Mouse (Mus musculus) MEL (cell line): ENCODE results near the gene Zp3. TPM values are rescaled to one million over a fixed set of nuclear protein-coding genes. Genes with fewer than 3 reads are reported as not detected.
A peak's percentile ranks its signal among the peaks of the same experiment; 100 is the strongest.

Experiments
- DNase-seq: peaks from one replicate; pipeline ENCODE4 v3.0.0; 2011; ENCODE audit warnings: low read depth, low spot score
- H3K27ac ChIP-seq: 2 replicates; pipeline ENCODE4 v1.5.1; 2012; ENCODE audit warnings: low read depth, mild to moderate bottlenecking, control low read depth, low read length, moderate library complexity; ENCODE audit not compliant: control insufficient read depth
- H3K27me3 ChIP-seq, 2 experiments: fragments of 150-350 bp in 1 of 2; sonication (generic) in 1 of 2; 2 replicates each; pipeline ENCODE4 v1.6.1; 2012; ENCODE audit warnings: low read length in 2 of 2, mild to moderate bottlenecking in 2 of 2, improper control_type of control experiment in 1 of 2, moderate library complexity in 1 of 2; ENCODE audit not compliant: insufficient read depth in 2 of 2, control insufficient read depth in 1 of 2
- H3K36me3 ChIP-seq, 2 experiments: 2 replicates each; pipeline ENCODE4 v1.6.1; 2012 to 2014; ENCODE audit warnings: low read length in 2 of 2, improper control_type of control experiment in 1 of 2, inconsistent platforms in 1 of 2, mild to moderate bottlenecking in 1 of 2; ENCODE audit not compliant: insufficient read depth in 2 of 2, control insufficient read depth in 1 of 2
- H3K4me1 ChIP-seq, 2 experiments: fragments of 150-350 bp in 1 of 2; sonication (generic) in 1 of 2; 2 replicates each; pipeline ENCODE4 v1.6.1; 2012; ENCODE audit warnings: low read length in 2 of 2, improper control_type of control experiment in 1 of 2, mild to moderate bottlenecking in 1 of 2; ENCODE audit not compliant: insufficient read depth in 2 of 2, control insufficient read depth in 1 of 2
- H3K4me3 ChIP-seq, 2 experiments: fragments of 150-350 bp in 1 of 2; sonication (generic) in 1 of 2; 2 replicates each; pipeline ENCODE4 v1.5.1; 2012; ENCODE audit warnings: low read depth in 2 of 2, low read length in 2 of 2, mild to moderate bottlenecking in 2 of 2, moderate library complexity in 2 of 2, control low read depth in 1 of 2, improper control_type of control experiment in 1 of 2; ENCODE audit not compliant: control insufficient read depth in 1 of 2, insufficient read depth in 1 of 2
- H3K79me2 ChIP-seq: 2 replicates; pipeline ENCODE4 v1.6.1; 2012; ENCODE audit warnings: mild to moderate bottlenecking, low read length, moderate library complexity; ENCODE audit not compliant: control insufficient read depth, poor library complexity, insufficient read depth
- H3K9ac ChIP-seq: 2 replicates; pipeline ENCODE4 v1.6.1; 2012; ENCODE audit warnings: low read depth, mild to moderate bottlenecking, control low read depth, low read length, moderate library complexity; ENCODE audit not compliant: control insufficient read depth, poor library complexity, severe bottlenecking
- H3K9me3 ChIP-seq: fragments of 150-350 bp; sonication (generic); replicated peaks from 2 replicates; pipeline ENCODE4 v1.6.1; 2012; ENCODE audit warnings: mild to moderate bottlenecking, low read length, improper control_type of control experiment, moderate library complexity; ENCODE audit not compliant: insufficient read depth
- BHLHE40 ChIP-seq: IDR thresholded peaks from 2 replicates; pipeline ENCODE4 v1.6.1; 2012; ENCODE audit warnings: low read depth, mild to moderate bottlenecking, inconsistent platforms, low read length, improper control_type of control experiment, borderline replicate concordance
- CHD1 ChIP-seq: IDR thresholded peaks from 2 replicates; pipeline ENCODE4 v1.6.1; 2012; ENCODE audit warnings: low read depth, mild to moderate bottlenecking, inconsistent platforms, low read length, improper control_type of control experiment
- CHD2 ChIP-seq: IDR thresholded peaks from 2 replicates; pipeline ENCODE4 v1.6.1; 2011; ENCODE audit warnings: low read length, improper control_type of control experiment
- CTCF ChIP-seq, 3 experiments: IDR thresholded peaks in 2 of 3; conservative IDR thresholded peaks in 1 of 3; 2 replicates each; pipeline ENCODE4 v1.5.1; 2011 to 2012; ENCODE audit warnings: low read length in 3 of 3, low read depth in 2 of 3, mild to moderate bottlenecking in 2 of 3, improper control_type of control experiment in 1 of 3, inconsistent platforms in 1 of 3, mixed read lengths in 1 of 3, moderate library complexity in 1 of 3; ENCODE audit not compliant: control insufficient read depth in 1 of 3, insufficient read depth in 1 of 3, poor library complexity in 1 of 3, severe bottlenecking in 1 of 3
- ELF1 ChIP-seq: IDR thresholded peaks from 2 replicates; pipeline ENCODE4 v1.6.1; 2014; ENCODE audit warnings: low read depth, mild to moderate bottlenecking, inconsistent platforms, low read length, improper control_type of control experiment, moderate library complexity
- EP300 ChIP-seq, 2 experiments: IDR thresholded peaks; 2 replicates each; pipeline ENCODE4 v1.6.1; 2011; ENCODE audit warnings: improper control_type of control experiment in 2 of 2, low read length in 2 of 2, low read depth in 1 of 2, mild to moderate bottlenecking in 1 of 2
- GATA1 ChIP-seq: IDR thresholded peaks from 2 replicates; pipeline ENCODE4 v1.6.1; 2011; ENCODE audit warnings: low read depth, low read length, improper control_type of control experiment
- HCFC1 ChIP-seq: IDR thresholded peaks from 2 replicates; pipeline ENCODE4 v1.6.1; 2012; ENCODE audit warnings: low read depth, mild to moderate bottlenecking, inconsistent platforms, low read length, improper control_type of control experiment, moderate library complexity
- KAT2A ChIP-seq: conservative IDR thresholded peaks from 2 replicates; pipeline ENCODE4 v1.6.1; 2012; ENCODE audit warnings: low read depth, low read length, improper control_type of control experiment, inconsistent platforms
- MAX ChIP-seq: IDR thresholded peaks from 2 replicates; pipeline ENCODE4 v1.6.1; 2011; ENCODE audit warnings: low read length, improper control_type of control experiment
- MAZ ChIP-seq: IDR thresholded peaks from 2 replicates; pipeline ENCODE4 v1.6.1; 2012; ENCODE audit warnings: low read depth, mild to moderate bottlenecking, inconsistent platforms, low read length, improper control_type of control experiment
- MEF2A ChIP-seq: IDR thresholded peaks from 2 replicates; pipeline ENCODE4 v1.6.1; 2014; ENCODE audit warnings: low read depth, mild to moderate bottlenecking, inconsistent platforms, low read length, improper control_type of control experiment; ENCODE audit not compliant: poor library complexity, insufficient replicate concordance, severe bottlenecking; ENCODE audit errors: extremely low read depth
- MYC ChIP-seq: IDR thresholded peaks from 2 replicates; pipeline ENCODE4 v1.6.1; 2011; ENCODE audit warnings: low read depth, mild to moderate bottlenecking, low read length, improper control_type of control experiment, moderate library complexity
- NRF1 ChIP-seq: IDR thresholded peaks from 2 replicates; pipeline ENCODE4 v1.6.1; 2014; ENCODE audit warnings: low read depth, mild to moderate bottlenecking, inconsistent platforms, low read length, improper control_type of control experiment, moderate library complexity; ENCODE audit not compliant: poor library complexity, insufficient read depth, severe bottlenecking
- POLR2A ChIP-seq, 2 experiments: IDR thresholded peaks; 2 replicates each; pipeline ENCODE4 v1.6.1; 2011 to 2012; ENCODE audit warnings: low read length in 2 of 2, mild to moderate bottlenecking in 2 of 2, control low read depth in 1 of 2, improper control_type of control experiment in 1 of 2, low read depth in 1 of 2, moderate library complexity in 1 of 2; ENCODE audit not compliant: control insufficient read depth in 1 of 2, insufficient read depth in 1 of 2, poor library complexity in 1 of 2
- POLR2AphosphoS2 ChIP-seq: IDR thresholded peaks from 2 replicates; pipeline ENCODE4 v1.6.1; 2011; ENCODE audit warnings: low read length, improper control_type of control experiment
- RAD21 ChIP-seq: IDR thresholded peaks from 2 replicates; pipeline ENCODE4 v1.6.1; 2011; ENCODE audit warnings: mild to moderate bottlenecking, low read depth, low read length, improper control_type of control experiment
- SIN3A ChIP-seq: IDR thresholded peaks from 2 replicates; pipeline ENCODE4 v1.6.1; 2012; ENCODE audit warnings: low read length, improper control_type of control experiment, inconsistent platforms
- SMC3 ChIP-seq: IDR thresholded peaks from 2 replicates; pipeline ENCODE4 v1.6.1; 2011; ENCODE audit warnings: low read depth, low read length, improper control_type of control experiment
- TAL1 ChIP-seq: IDR thresholded peaks from 2 replicates; pipeline ENCODE4 v1.6.1; 2012; ENCODE audit warnings: mild to moderate bottlenecking, inconsistent platforms, low read length, moderate library complexity, mixed read lengths
- TBP ChIP-seq: IDR thresholded peaks from 2 replicates; pipeline ENCODE4 v1.8.0; 2011; ENCODE audit warnings: low read depth, low read length, improper control_type of control experiment
- USF1 ChIP-seq: IDR thresholded peaks from 2 replicates; pipeline ENCODE4 v1.6.1; 2014; ENCODE audit warnings: low read depth, mild to moderate bottlenecking, inconsistent platforms, low read length, improper control_type of control experiment, moderate library complexity
- ZMIZ1 ChIP-seq: IDR thresholded peaks from 2 replicates; pipeline ENCODE4 v1.6.1; 2012; ENCODE audit warnings: low read depth, mild to moderate bottlenecking, inconsistent platforms, low read length, improper control_type of control experiment, moderate library complexity
- ZNF384 ChIP-seq: IDR thresholded peaks from 2 replicates; pipeline ENCODE4 v1.6.1; 2012; ENCODE audit warnings: low read depth, mild to moderate bottlenecking, inconsistent platforms, low read length, improper control_type of control experiment
- polyA plus RNA-seq, 2 experiments: library from polyadenylated mRNA; stranded (reverse) in 1 of 2; unstranded in 1 of 2; fragments of >175 nt in 1 of 2; fragments of >200 nt in 1 of 2; gene quantifications; 2 replicates each; pipeline versions ENCODE4 v1.2.1 to v1.2.4; 2012; ENCODE audit warnings: low replicate concordance in 2 of 2, low read depth in 1 of 2; ENCODE audit not compliant: insufficient read length in 2 of 2, insufficient read depth in 1 of 2, missing spikeins in 1 of 2
- total RNA-seq: library from RNA; depleted of rRNA; stranded (reverse); fragments of 300-350 nt; gene quantifications from 2 replicates; pipeline ENCODE4 v1.2.3, GENCODE M21; 2012

Zp3 gene
- total and polyA plus RNA-seq, 3 experiments = not detected

DNA sequence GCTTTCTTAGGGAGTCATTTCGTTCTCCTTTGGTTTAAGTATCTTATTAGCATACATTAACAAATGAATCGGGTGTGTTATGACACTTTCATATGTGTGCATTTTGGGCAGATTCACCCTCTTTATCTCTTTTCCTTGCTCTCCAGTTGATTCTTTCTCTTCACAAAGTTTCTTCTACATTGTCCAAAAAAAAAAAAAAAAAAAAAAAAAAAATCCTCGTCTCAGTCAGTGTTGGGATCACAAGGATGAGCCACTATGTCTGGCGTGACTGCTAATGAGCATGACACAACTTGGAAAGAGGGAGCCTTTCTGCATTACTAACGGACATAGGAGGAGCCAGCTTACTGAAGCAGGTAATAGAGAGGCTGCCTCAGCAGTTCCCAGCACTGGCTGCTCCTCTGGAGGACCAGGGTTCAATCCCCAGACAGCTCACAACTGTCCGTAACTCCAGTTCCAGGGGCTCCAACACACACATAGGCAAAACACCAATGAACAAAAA lies 4.7 kb downstream of the Zp3 start:
- TF ChIP-seq BHLHE40 (no peak), SMC3 (no peak), CHD1 (no peak), TBP (no peak), GATA1 (no peak), MAZ (no peak), HCFC1 (no peak), SIN3A (no peak), NRF1 (no peak)
- no peaks in the 10 kb centered on the region for H3K27me3 ChIP-seq
- H3K4me1 ChIP-seq = no peaks in the 10 kb centered on the region

DNA sequence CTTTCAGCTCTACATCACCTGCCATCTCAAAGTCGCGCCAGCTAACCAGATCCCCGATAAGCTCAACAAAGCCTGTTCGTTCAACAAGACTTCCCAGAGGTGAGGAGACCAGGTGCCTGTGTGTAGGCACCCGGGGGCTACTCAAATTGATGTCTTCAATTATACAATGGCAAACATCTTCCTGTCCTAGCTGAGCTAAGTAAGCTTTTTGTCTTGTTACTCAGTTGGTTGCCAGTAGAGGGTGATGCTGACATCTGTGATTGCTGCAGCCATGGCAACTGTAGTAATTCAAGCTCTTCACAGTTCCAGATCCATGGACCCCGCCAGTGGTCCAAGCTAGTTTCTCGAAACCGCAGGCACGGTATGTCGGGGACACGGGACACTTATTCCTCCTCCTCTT lies 7.3 kb downstream of the Zp3 start:
- Histone ChIP-seq H3K9me3 (no peaks in the 10 kb centered on the region), H3K4me3 (no peak overlapping the region), H3K36me3 (peaks cover 0 to 5% of the 10 kb centered on the region in 2 experiments; a peak in 2 of 4 replicates), H3K27ac (no peak overlapping the region), H3K9ac (no peak overlapping the region), H3K4me1 (peaks cover 0 to 7% of the 10 kb centered on the region in 2 experiments; a peak in 2 of 4 replicates), H3K27me3 (no peaks in the 10 kb centered on the region), H3K79me2 (no peaks in the 10 kb centered on the region)
- DNase-seq = peak; percentile 30
- TF ChIP-seq CTCF (IDR thresholded peaks at IDR 0.05 in 2 of 3, conservative IDR thresholded peaks at IDR 0.05 in 1 of 3; ENCODE audit: control insufficient read depth in 1 of 3, insufficient read depth in 1 of 3, low read depth in 2 of 3, low read length in 3 of 3, poor library complexity in 1 of 3, severe bottlenecking in 1 of 3) (peak in 1 of 3 experiments; percentile 22; a peak in 1 of 6 replicates), MEF2A (no peak), SIN3A (no peak)

More for the DNA sequence above, 4.7 kb downstream of the Zp3 start:
- Histone ChIP-seq H3K9ac (no peak overlapping the region), H3K36me3 (no peaks in the 10 kb centered on the region), H3K9me3 (no peaks in the 10 kb centered on the region), H3K79me2 (no peaks in the 10 kb centered on the region), H3K4me3 (no peak overlapping the region), H3K27ac (no peak overlapping the region)
- no peak for DNase-seq

DNA sequence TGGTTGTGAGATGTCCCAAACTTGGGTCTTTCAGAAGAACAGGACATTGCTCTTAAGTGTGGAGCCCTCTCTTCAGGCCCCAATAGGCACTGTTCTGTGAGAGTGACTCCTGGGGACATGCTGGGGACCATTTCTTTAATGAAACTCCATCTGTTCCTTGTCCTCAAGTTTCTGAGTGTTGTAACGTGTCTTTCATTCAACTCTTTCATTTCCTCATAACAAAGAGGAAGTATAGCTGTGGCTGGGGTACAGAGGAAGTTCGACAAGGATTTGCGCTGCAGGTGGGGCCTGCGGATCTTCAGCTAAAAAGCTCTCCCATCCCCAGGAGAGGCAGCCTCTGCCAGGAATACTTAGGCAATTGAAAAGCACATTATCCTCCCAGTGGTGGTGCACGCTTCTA lies 10.7 kb downstream of the Zp3 start:
- no peaks in the 10 kb centered on the region for H3K27me3 ChIP-seq
- peak overlapping the region; percentile 59 for H3K9ac ChIP-seq
- H3K79me2 ChIP-seq = no peaks in the 10 kb centered on the region; the same call in 1 of the 2 replicates
- H3K9me3 ChIP-seq = no peaks in the 10 kb centered on the region
- no peak overlapping the region; a peak in 1 of 4 replicates for H3K4me3 ChIP-seq
- H3K4me1 ChIP-seq = peaks cover 0 to 10% of the 10 kb centered on the region in 2 experiments; a peak in 2 of 4 replicates
- peak overlapping the region; percentile 72 for H3K27ac ChIP-seq
- peaks cover 0 to 5% of the 10 kb centered on the region in 2 experiments; a peak in 2 of 4 replicates for H3K36me3 ChIP-seq
- peak; percentile 81 for DNase-seq
- no peak for TF ChIP-seq POLR2AphosphoS2
- TF ChIP-seq ZNF384 = no peak
- no peak for TF ChIP-seq KAT2A
- no peak for TF ChIP-seq CTCF (IDR thresholded peaks at IDR 0.05 in 2 of 3, conservative IDR thresholded peaks at IDR 0.05 in 1 of 3; ENCODE audit: control insufficient read depth in 1 of 3, insufficient read depth in 1 of 3, low read depth in 2 of 3, low read length in 3 of 3, poor library complexity in 1 of 3, severe bottlenecking in 1 of 3)
- no peak; the same call in 1 of the 2 replicates for TF ChIP-seq MYC
- TF ChIP-seq TBP = peak; percentile 63; the same call in 1 of the 2 replicates
- no peak for TF ChIP-seq CHD2
- TF ChIP-seq POLR2A (IDR thresholded peaks at IDR 0.05; ENCODE audit: control insufficient read depth in 1 of 2, insufficient read depth in 1 of 2, low read depth in 1 of 2, low read length in 2 of 2, poor library complexity in 1 of 2) = peak in 1 of 2 experiments; percentile 45; a peak in 1 of 4 replicates
- TF ChIP-seq HCFC1 = peak; percentile 22; the same call in 1 of the 2 replicates
- TF ChIP-seq USF1 = no peak
- 0 out of 2 replicates have a peak, but pooled peaks have one; percentile 21 for TF ChIP-seq MAX
- 0 out of 2 replicates have a peak, but pooled peaks have one; percentile 27 for TF ChIP-seq ELF1
- TF ChIP-seq EP300 (IDR thresholded peaks at IDR 0.05; ENCODE audit: low read depth in 1 of 2, low read length in 2 of 2) = 0 out of 4 replicates have a peak, but pooled peaks of 1 of the 2 experiments have one; percentile 22
- TF ChIP-seq RAD21 = no peak
- TF ChIP-seq TAL1 = no peak
- no peak for TF ChIP-seq ZMIZ1
